Comparison of ENCODE assay signal across 23 mouse cellular contexts in genomic region chr2:129182412-129182811, GRCm38 (mm10). TPM values are rescaled to one million over a fixed set of nuclear protein-coding genes. Genes with fewer than 3 reads are reported as not detected.
DNase-seq lines count a peak whose midpoint lies in the region; ATAC-seq and TF ChIP-seq lines count a peak whose summit lies in the region.
"Had no signal": no experiment of that assay in that cellular context is flagged by ENCODE, and none has a peak within 500 bp of the region (broad histone marks: within the 10 kb centered on the region; RNA-seq: fewer than 3 reads in every experiment).

No protein-coding gene starts in this region.

- no peak overlapping the region for H3K4me2 ChIP-seq in lung, postnatal 0 days (replicated peaks; ENCODE audit: low read depth, low read length)
- H3K4me2 ChIP-seq in CH12.LX (ENCODE audit: insufficient read depth, low read depth, poor library complexity, severe bottlenecking), result peak overlapping the region; percentile 76
- H3K4me2 ChIP-seq: heart, embryonic 11.5 days; midbrain, embryonic 13.5 days had no signal

- H3K36me3 ChIP-seq in heart, embryonic 10.5 days, result no peaks in the 10 kb centered on the region
- H3K36me3 ChIP-seq in lung, postnatal 0 days (ENCODE audit: insufficient read depth, low read length), result no peaks in the 10 kb centered on the region
- H3K36me3 ChIP-seq in CH12.LX (replicated peaks in 1 of 2; ENCODE audit: control insufficient read depth in 1 of 2, insufficient read depth in 1 of 2, low read length in 1 of 2), result no peaks in the 10 kb centered on the region
- H3K36me3 ChIP-seq in macrophage (ENCODE audit: inconsistent target), result no peaks in the 10 kb centered on the region
- H3K36me3 ChIP-seq: midbrain, embryonic 13.5 days had no signal

- TF ChIP-seq EP300 in lung, postnatal 0 days (IDR thresholded peaks at IDR 0.05), result no peak
- TF ChIP-seq EP300 in CH12.LX (IDR thresholded peaks at IDR 0.05; ENCODE audit: low read length), result no peak

- in situ Hi-C loops in CH12.LX (cut with MboI; ENCODE audit: low pct_ligation_motif_present, low pct_unique_long_range_greater_than_20kb, low sequenced_read_pairs), result no loop called here

- TF ChIP-seq POLR2A in CH12.LX (IDR thresholded peaks at IDR 0.05; ENCODE audit: low read depth, low read length), result no peak

- H3K27me3 ChIP-seq in heart, embryonic 10.5 days (ENCODE audit: insufficient read depth, poor library complexity, severe bottlenecking), result no peaks in the 10 kb centered on the region
- H3K27me3 ChIP-seq in lung, postnatal 0 days (replicated peaks; ENCODE audit: insufficient read depth, low read length), result no peaks in the 10 kb centered on the region
- no peaks in the 10 kb centered on the region for H3K27me3 ChIP-seq in CH12.LX (replicated peaks)
- H3K27me3 ChIP-seq: midbrain, embryonic 13.5 days; Patski had no signal

- peaks cover 24% of the 10 kb centered on the region for H3K4me1 ChIP-seq in heart, embryonic 10.5 days
- no peaks in the 10 kb centered on the region for H3K4me1 ChIP-seq in lung, postnatal 0 days (ENCODE audit: insufficient read depth, low read depth, low read length)
- H3K4me1 ChIP-seq in CH12.LX (ENCODE audit: control insufficient read depth in 1 of 2, insufficient read depth in 2 of 2), result peaks cover 10 to 83% of the 10 kb centered on the region in 2 experiments
- H3K4me1 ChIP-seq: midbrain, embryonic 13.5 days had no signal

- no peak for ATAC-seq in lung, postnatal 0 days
- ATAC-seq: forebrain, embryonic 14.5 days; hindbrain, postnatal 0 days; intestine, embryonic 16.5 days; midbrain, embryonic 13.5 days; Patski had no signal

- WGBS in heart, embryonic 10.5 days, result 90% methylated on average over 1 of the region's 1 CpGs
- 97% methylated on average over 1 of the region's 1 CpGs for WGBS in lung, postnatal 0 days
- WGBS in macrophage (ENCODE audit: missing documents), result 100% methylated on average over 1 of the region's 1 CpGs

- no peak overlapping the region for H3K9ac ChIP-seq in lung, postnatal 0 days (replicated peaks; ENCODE audit: low read depth)
- peak overlapping the region; percentile 26 for H3K9ac ChIP-seq in CH12.LX (ENCODE audit: insufficient read depth, low read depth)
- H3K9ac ChIP-seq: midbrain, embryonic 13.5 days had no signal

- dilution Hi-C loops in CH12.LX (cut with MboI; ENCODE audit: extremely low pct_ligation_motif_present, extremely low pct_unique_long_range_greater_than_20kb, low sequenced_read_pairs), result no loop called here

- intact Hi-C loops in heart, postnatal 36 days (cut with DNase I), result loop anchor here (5.0 kb wide), 1 partner anchor 225 kb away; no protein-coding TSS in a partner anchor

- H3K79me2 ChIP-seq in CH12.LX (replicated peaks; ENCODE audit: control insufficient read depth, extremely low read depth, insufficient read depth, poor library complexity, severe bottlenecking), result no peaks in the 10 kb centered on the region
- no peaks in the 10 kb centered on the region for H3K79me2 ChIP-seq in macrophage (ENCODE audit: inconsistent target)

- no peak overlapping the region for H3K4me3 ChIP-seq in heart, embryonic 10.5 days
- H3K4me3 ChIP-seq in lung, postnatal 0 days (ENCODE audit: low read depth, low read length), result no peak overlapping the region
- H3K4me3 ChIP-seq in CH12.LX (replicated peaks in 1 of 3; ENCODE audit: low read depth in 2 of 3, low read length in 2 of 3, poor library complexity in 1 of 3) (peak overlapping the region in 2 of 3 experiments; percentile 31 to 50), macrophage (ENCODE audit: inconsistent target) (no peak overlapping the region)
- H3K4me3 ChIP-seq: midbrain, embryonic 13.5 days had no signal

- DNase-seq in heart, embryonic 10.5 days (ENCODE audit: low spot score), result no peak
- no peak for DNase-seq in heart, postnatal 36 days
- DNase-seq in lung, postnatal 0 days (ENCODE audit: low spot score), result no peak
- no peak for DNase-seq in lung, postnatal 14 days
- no peak for DNase-seq in CH12.LX (ENCODE audit: extremely low read depth)
- no peak for DNase-seq in layer of hippocampus, adult 9-11 months
- no peak for DNase-seq in spleen, postnatal 10 days (ENCODE audit: low spot score in 2 of 2)
- DNase-seq: adrenal gland, postnatal 10 days; cerebellum, adult 8-10 months; cerebellum, postnatal 25 days; gastrocnemius, postnatal 14 days; heart, postnatal 10 days; kidney, adult 8-10 months; kidney, postnatal 10 days; lung, adult 2 months; right cerebral cortex, postnatal 14 days had no signal

- 0 out of 2 replicates have a peak overlapping the region, but pooled peaks have one; percentile 29 for H3K27ac ChIP-seq in heart, embryonic 10.5 days
- H3K27ac ChIP-seq in lung, postnatal 0 days (ENCODE audit: low read length), result 0 out of 2 replicates have a peak overlapping the region, but pooled peaks have one; percentile 43
- H3K27ac ChIP-seq in CH12.LX (ENCODE audit: insufficient read depth, low read depth) (peak overlapping the region; percentile 10; the same call in 1 of the 2 replicates), macrophage (0 out of 2 replicates have a peak overlapping the region, but pooled peaks have one; percentile 43)
- H3K27ac ChIP-seq: hindbrain, postnatal 0 days; midbrain, embryonic 13.5 days had no signal

- TF ChIP-seq RAD21 in CH12.LX (IDR thresholded peaks at IDR 0.05; ENCODE audit: low read depth, low read length), result no peak

- TF ChIP-seq CTCF in lung, postnatal 0 days (IDR thresholded peaks at IDR 0.05), result no peak
- no peak for TF ChIP-seq CTCF in CH12.LX (conservative IDR thresholded peaks at IDR 0.05 in 1 of 2, IDR thresholded peaks at IDR 0.05 in 1 of 2; ENCODE audit: low read depth in 2 of 2, low read length in 2 of 2)

- no peaks in the 10 kb centered on the region for H3K9me3 ChIP-seq in heart, embryonic 10.5 days
- no peaks in the 10 kb centered on the region for H3K9me3 ChIP-seq in lung, postnatal 0 days (ENCODE audit: low read length)
- no peaks in the 10 kb centered on the region for H3K9me3 ChIP-seq in CH12.LX (replicated peaks; ENCODE audit: low read length)
- H3K9me3 ChIP-seq: midbrain, embryonic 13.5 days had no signal

TF ChIP-seq in CH12.LX, 34 proteins besides CTCF, POLR2A, EP300 and RAD21:
- TF ChIP-seq POLR2AphosphoS2 (IDR thresholded peaks at IDR 0.05; ENCODE audit: low read depth, low read length) (no peak), MXI1 (IDR thresholded peaks at IDR 0.05; ENCODE audit: low read depth, low read length) (no peak; the same call in 1 of the 2 replicates), ZNF384 (IDR thresholded peaks at IDR 0.05; ENCODE audit: low read depth, low read length) (peak; percentile 47)

RNA-seq across cellular contexts. Expression of gene Slc20a1, which starts 16.2 kb away (rescaled TPM):
- polyA plus RNA-seq in heart, embryonic 10.5 days (2016; fragmentation: Nextera tagmentation; extraction: Ambion mirVana), result 41.6 and 41.8 TPM in 2 replicates
- total RNA-seq in heart, postnatal 36 days (2021), result 10 to 100 TPM in 1 of 2 experiments, 1 to 10 TPM in 1; 9.3 to 13.6 TPM
- 10.0 and 10.5 TPM in 2 replicates for polyA plus RNA-seq in lung, postnatal 0 days (2015; fragmentation: Nextera tagmentation; extraction: Ambion mirVana)
- total RNA-seq in CH12.LX (2012; rRNA removed) (43.1 and 47.2 TPM in 2 replicates), CH12.LX (2014; rRNA removed) (72.1 and 77.3 TPM in 2 replicates)
- polyA plus RNA-seq in CH12.LX (2012; ENCODE audit: insufficient read length, low read depth) (78.2 and 95.1 TPM in 2 replicates), macrophage (2018) (36.9 to 54.7 TPM (median 39.8 TPM) in 3 replicates)
- total RNA-seq in macrophage (2018; cell fraction: chromatin; rRNA removed), result 1,000 to 10,000 TPM in 1 of 26 experiments, 100 to 1,000 TPM in 23, 10 to 100 TPM in 2; 27.6 to 1,007 (median 266) TPM
- 10 to 100 TPM; 20.5 to 80.0 (median 36.1) TPM for total RNA-seq in macrophage (2018; cell fraction: cytosol; rRNA removed)
- total RNA-seq in macrophage (2018; cell fraction: nucleus; rRNA removed), result 100 to 1,000 TPM in 19 of 26 experiments, 10 to 100 TPM in 7; 68.3 to 720 (median 172) TPM

RNA-seq across cellular contexts. Expression of gene Chchd5, which starts 52.9 kb away (rescaled TPM):
- 21.9 and 22.0 TPM in 2 replicates for polyA plus RNA-seq in heart, embryonic 10.5 days (2016; fragmentation: Nextera tagmentation; extraction: Ambion mirVana)
- total RNA-seq in heart, postnatal 36 days (2021), result 10 to 100 TPM; 12.4 to 12.5 TPM
- polyA plus RNA-seq in lung, postnatal 0 days (2015; fragmentation: Nextera tagmentation; extraction: Ambion mirVana), result 21.1 and 21.4 TPM in 2 replicates
- total RNA-seq in CH12.LX (2012; rRNA removed) (14.3 and 24.1 TPM in 2 replicates), CH12.LX (2014; rRNA removed) (20.5 and 23.4 TPM in 2 replicates)
- polyA plus RNA-seq in CH12.LX (2012; ENCODE audit: insufficient read length, low read depth) (17.8 and 20.8 TPM in 2 replicates), macrophage (2018) (11.9 to 13.8 TPM (median 13.2 TPM) in 3 replicates)
- total RNA-seq in macrophage (2018; cell fraction: chromatin; rRNA removed), result 10 to 100 TPM in 7 of 26 experiments, 1 to 10 TPM in 19; 1.6 to 20.2 (median 5.1) TPM
- total RNA-seq in macrophage (2018; cell fraction: cytosol; rRNA removed), result 10 to 100 TPM in 22 of 26 experiments, 1 to 10 TPM in 4; 7.1 to 22.2 (median 17.0) TPM
- 10 to 100 TPM in 7 of 26 experiments, 1 to 10 TPM in 19; 1.4 to 19.5 (median 7.8) TPM for total RNA-seq in macrophage (2018; cell fraction: nucleus; rRNA removed)

Comparison
In these comparisons a context has a peak if more than half of its experiments do, and no peak if none do; other contexts are left out.
1. H3K4me3 ChIP-seq: peak in CH12.LX (2 of 3); none in heart, embryonic 10.5 days (single experiment), lung, postnatal 0 days (single experiment) and macrophage (single experiment).
2. Peak in every context shown above with its lines, with median percentiles within 50 percentile points of each other: H3K27ac ChIP-seq.